Mouse (Mus musculus): ENCODE measurements at regions not wholly inside any gene's neighbourhood (a gene's known extent, or its start where the extent isn't known, plus 50 kb on each side); places are given as distances from the start of the nearest gene placed in this dataset.

DNA sequence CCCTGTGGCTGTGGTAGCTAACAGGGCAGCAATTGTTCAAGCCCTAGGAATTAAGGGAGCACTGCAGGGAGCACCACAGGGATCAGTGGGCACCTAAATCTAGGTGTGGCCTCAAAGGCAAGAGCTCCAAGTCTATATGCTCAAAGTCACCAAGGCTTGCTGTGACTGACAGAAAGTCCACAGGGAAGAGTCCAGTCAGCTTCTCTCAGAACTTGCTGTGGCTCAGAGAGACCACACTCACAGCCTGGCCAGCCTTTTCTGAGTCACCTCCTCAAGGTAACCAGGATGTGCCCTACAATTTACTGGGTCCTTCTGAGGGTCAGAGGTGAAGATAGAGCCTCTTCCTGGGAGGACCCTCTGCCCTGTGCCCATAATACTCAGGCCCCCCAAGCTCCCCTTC is 86.7 kb downstream of the Zfp706 start:
- TF ChIP-seq CTCF (IDR thresholded peaks at IDR 0.05; ENCODE audit: borderline replicate concordance, insufficient read depth, low read depth, low read length) (no peak), POLR2A (IDR thresholded peaks at IDR 0.05; ENCODE audit: borderline replicate concordance, insufficient read depth, low read length) (no peak)
